In genomic region chr9:21072641-21073040, GRCm38 (mm10) we compare ENCODE assay signal across 8 mouse cellular contexts. TPM values are rescaled to one million over a fixed set of nuclear protein-coding genes. Genes with fewer than 3 reads are reported as not detected.
DNase-seq lines count a peak whose midpoint lies in the region; ATAC-seq and TF ChIP-seq lines count a peak whose summit lies in the region.

No protein-coding gene starts in this region.

- H3K9me3 ChIP-seq in limb, embryonic 13.5 days: no peaks in the 10 kb centered on the region
- no peaks in the 10 kb centered on the region for H3K9me3 ChIP-seq in stomach, embryonic 14.5 days (ENCODE audit: control insufficient read depth, low read depth, low read length)

- no peaks in the 10 kb centered on the region for H3K27me3 ChIP-seq in limb, embryonic 13.5 days
- no peaks in the 10 kb centered on the region for H3K27me3 ChIP-seq in stomach, embryonic 14.5 days (ENCODE audit: control insufficient read depth, insufficient read depth, low read length)

- TF ChIP-seq POLR2A in embryonic fibroblast, embryonic 13.5 days (IDR thresholded peaks at IDR 0.05; ENCODE audit: low read depth, low read length): no peak

- peak overlapping the region; percentile 79 for H3K4me3 ChIP-seq in embryonic fibroblast, embryonic 13.5 days (ENCODE audit: insufficient read depth, low read length)
- H3K4me3 ChIP-seq in limb, embryonic 13.5 days: peak overlapping the region; percentile 87
- peak overlapping the region; percentile 49 for H3K4me3 ChIP-seq in stomach, embryonic 14.5 days (ENCODE audit: low read depth, low read length)

- H3K4me2 ChIP-seq in limb, embryonic 13.5 days (replicated peaks): peak overlapping the region; percentile 76
- H3K4me2 ChIP-seq in stomach, embryonic 14.5 days (replicated peaks; ENCODE audit: low read depth, low read length): peak overlapping the region; percentile 67

- DNase-seq in embryo, embryonic 10.5 days (ENCODE audit: low spot score): peak; percentile 36
- DNase-seq in embryo, embryonic 11 days: no peak
- DNase-seq in 3T3-L1 (ENCODE audit: low read depth, low spot score): peak; percentile 64
- DNase-seq in adrenal gland, postnatal 36 days: no peak
- DNase-seq in ovary, adult 18-20 months (ENCODE audit: low spot score): no peak

- peak overlapping the region; percentile 88 for H3K9ac ChIP-seq in limb, embryonic 13.5 days
- H3K9ac ChIP-seq in stomach, embryonic 14.5 days (replicated peaks; ENCODE audit: low read depth, low read length): peak overlapping the region; percentile 70

- ATAC-seq in limb, embryonic 13.5 days (ENCODE audit: low FRiP score, low read depth): peak; percentile 8; the same call in 1 of the 2 replicates
- peak; percentile 26; the same call in 1 of the 2 replicates for ATAC-seq in stomach, embryonic 14.5 days (ENCODE audit: insufficient number of reproducible peaks, insufficient read depth, low FRiP score, low read depth)

- peaks cover 9% of the 10 kb centered on the region for H3K4me1 ChIP-seq in embryonic fibroblast, embryonic 13.5 days (ENCODE audit: control insufficient read depth, insufficient read depth, low read length)
- H3K4me1 ChIP-seq in limb, embryonic 13.5 days: peaks cover 15% of the 10 kb centered on the region
- peaks cover 7% of the 10 kb centered on the region; the same call in 1 of the 2 replicates for H3K4me1 ChIP-seq in stomach, embryonic 14.5 days (ENCODE audit: control insufficient read depth, insufficient read depth, low read length)

- WGBS in limb, embryonic 13.5 days: 16% methylated on average over 4 of the region's 4 CpGs
- 12% methylated on average over 4 of the region's 4 CpGs for WGBS in stomach, embryonic 14.5 days

- peaks cover 60% of the 10 kb centered on the region for H3K36me3 ChIP-seq in limb, embryonic 13.5 days
- H3K36me3 ChIP-seq in stomach, embryonic 14.5 days (ENCODE audit: control insufficient read depth, insufficient read depth, low read length): peaks cover 34% of the 10 kb centered on the region

- H3K27ac ChIP-seq in embryonic fibroblast, embryonic 13.5 days (ENCODE audit: insufficient read depth, low read length): 0 out of 2 replicates have a peak overlapping the region, but pooled peaks have one; percentile 10
- H3K27ac ChIP-seq in limb, embryonic 13.5 days: 0 out of 2 replicates have a peak overlapping the region, but pooled peaks have one; percentile 40
- no peak overlapping the region; the same call in 1 of the 2 replicates for H3K27ac ChIP-seq in stomach, embryonic 14.5 days (ENCODE audit: low read length)

- no peak for TF ChIP-seq CTCF in embryonic fibroblast, embryonic 13.5 days (IDR thresholded peaks at IDR 0.05; ENCODE audit: borderline replicate concordance, insufficient read depth, low read length)

RNA-seq across cellular contexts. Expression of gene Gm49373, which starts 0.3 kb away (rescaled TPM):
- polyA plus RNA-seq in embryonic fibroblast, embryonic 13.5 days (2011; ENCODE audit: insufficient read length, low read depth, missing spikeins): 0.35 and 0.44 TPM in 2 replicates
- 0.59 and 0.88 TPM in 2 replicates for polyA plus RNA-seq in limb, embryonic 13.5 days (2015; fragmentation: Nextera tagmentation; extraction: Ambion mirVana)
- 0.30 and 0.43 TPM in 2 replicates for polyA plus RNA-seq in stomach, embryonic 14.5 days (2014; fragmentation: Nextera tagmentation; extraction: Ambion mirVana)
- under 1 TPM; 0.30 to 0.46 TPM for total RNA-seq in adrenal gland, postnatal 36 days (2021)

RNA-seq across cellular contexts. Expression of gene Fdx1l, which starts 0.8 kb away (rescaled TPM):
- polyA plus RNA-seq in embryonic fibroblast, embryonic 13.5 days (2011; ENCODE audit: insufficient read length, low read depth, missing spikeins): 20.9 and 29.0 TPM in 2 replicates
- 54.8 and 61.6 TPM in 2 replicates for polyA plus RNA-seq in limb, embryonic 13.5 days (2015; fragmentation: Nextera tagmentation; extraction: Ambion mirVana)
- polyA plus RNA-seq in stomach, embryonic 14.5 days (2014; fragmentation: Nextera tagmentation; extraction: Ambion mirVana): 56.0 and 56.4 TPM in 2 replicates
- total RNA-seq in adrenal gland, postnatal 36 days (2021): 10 to 100 TPM; 33.8 to 42.2 TPM

RNA-seq across cellular contexts. Expression of gene Zglp1, which starts 5.7 kb away (rescaled TPM):
- not detected in 2 replicates for polyA plus RNA-seq in embryonic fibroblast, embryonic 13.5 days (2011; ENCODE audit: insufficient read length, low read depth, missing spikeins)
- 1.0 and 1.3 TPM in 2 replicates for polyA plus RNA-seq in limb, embryonic 13.5 days (2015; fragmentation: Nextera tagmentation; extraction: Ambion mirVana)
- polyA plus RNA-seq in stomach, embryonic 14.5 days (2014; fragmentation: Nextera tagmentation; extraction: Ambion mirVana): 1.8 TPM in 1 of 2 replicates, not detected in the other
- not detected for total RNA-seq in adrenal gland, postnatal 36 days (2021)

RNA-seq across cellular contexts. Expression of gene Gm38431, which starts 19.2 kb away (rescaled TPM):
- polyA plus RNA-seq in embryonic fibroblast, embryonic 13.5 days (2011; ENCODE audit: insufficient read length, low read depth, missing spikeins): 2.4 and 5.2 TPM in 2 replicates
- 1.8 and 2.1 TPM in 2 replicates for polyA plus RNA-seq in limb, embryonic 13.5 days (2015; fragmentation: Nextera tagmentation; extraction: Ambion mirVana)
- 2.0 and 2.3 TPM in 2 replicates for polyA plus RNA-seq in stomach, embryonic 14.5 days (2014; fragmentation: Nextera tagmentation; extraction: Ambion mirVana)
- total RNA-seq in adrenal gland, postnatal 36 days (2021): under 1 TPM; 0.60 to 0.82 TPM

RNA-seq across cellular contexts. Expression of gene Raver1, which starts 19.2 kb away (rescaled TPM):
- 34.2 and 40.8 TPM in 2 replicates for polyA plus RNA-seq in embryonic fibroblast, embryonic 13.5 days (2011; ENCODE audit: insufficient read length, low read depth, missing spikeins)
- polyA plus RNA-seq in limb, embryonic 13.5 days (2015; fragmentation: Nextera tagmentation; extraction: Ambion mirVana): 55.0 and 63.2 TPM in 2 replicates
- 68.7 and 74.2 TPM in 2 replicates for polyA plus RNA-seq in stomach, embryonic 14.5 days (2014; fragmentation: Nextera tagmentation; extraction: Ambion mirVana)
- 10 to 100 TPM; 50.0 to 57.1 TPM for total RNA-seq in adrenal gland, postnatal 36 days (2021)

Comparison
In these comparisons a context has a peak if more than half of its experiments do, and no peak if none do; other contexts are left out.
1. DNase-seq: peak in embryo, embryonic 10.5 days (single experiment) and 3T3-L1 (single experiment); none in embryo, embryonic 11 days (single experiment), adrenal gland, postnatal 36 days (0 of 2) and ovary, adult 18-20 months (single experiment).
2. Peak in every context shown above with its lines, with median percentiles within 50 percentile points of each other: H3K4me3 ChIP-seq.